Mouse (Mus musculus): ENCODE results near the gene 3110082I17Rik.

GRCm38 (mm10) chr5:139317751-139318504 lies 142.4 kb downstream of the 3110082I17Rik start:
- TF ChIP-seq POLR2A (IDR thresholded peaks at IDR 0.05; ENCODE audit: low read depth, low read length) (no peak), CTCF (conservative IDR thresholded peaks at IDR 0.05 in 1 of 2, IDR thresholded peaks at IDR 0.05 in 1 of 2; ENCODE audit: low read depth in 2 of 2, low read length in 2 of 2) (no peak)

Measured in CH12.LX (cell line).